Mouse (Mus musculus) intestine, embryonic 15.5 days (tissue): ENCODE data around the gene Hrasls. TPM values are rescaled to one million over a fixed set of nuclear protein-coding genes. Genes with fewer than 3 reads are reported as not detected.

Experiments used
- ATAC-seq: fragments of 200-750 bp; cut with Nextera tagmentation; 2 replicates; pipeline ENCODE4 v1.8.0; 2017; ENCODE audit warnings: moderate TSS enrichment, moderate library complexity
- H3K27ac ChIP-seq: fragments of 300-500 bp; sonication (generic); 2 replicates; pipeline ENCODE4 v1.5.1; 2015; ENCODE audit warnings: mild to moderate bottlenecking, inconsistent platforms
- H3K27me3 ChIP-seq: fragments of 300-500 bp; sonication (generic); replicated peaks from 2 replicates; pipeline ENCODE4 v1.6.1; 2015; ENCODE audit warnings: inconsistent platforms
- H3K36me3 ChIP-seq: fragments of 300-500 bp; sonication (generic); 2 replicates; pipeline ENCODE4 v1.6.1; 2015; ENCODE audit warnings: inconsistent platforms
- H3K4me1 ChIP-seq: fragments of 300-500 bp; sonication (generic); replicated peaks from 2 replicates; pipeline ENCODE4 v1.6.1; 2015; ENCODE audit warnings: inconsistent platforms
- H3K4me2 ChIP-seq: fragments of 300-500 bp; sonication (generic); replicated peaks from 2 replicates; pipeline ENCODE4 v1.6.1; 2015; ENCODE audit warnings: mild to moderate bottlenecking, inconsistent platforms
- H3K4me3 ChIP-seq: fragments of 300-500 bp; sonication (generic); replicated peaks from 2 replicates; pipeline ENCODE4 v1.5.1; 2015; ENCODE audit warnings: inconsistent platforms
- H3K9ac ChIP-seq: fragments of 300-500 bp; sonication (generic); 2 replicates; pipeline ENCODE4 v1.6.1; 2015; ENCODE audit warnings: inconsistent platforms
- H3K9me3 ChIP-seq: fragments of 300-500 bp; sonication (generic); 2 replicates; pipeline ENCODE4 v1.6.1; 2016; ENCODE audit warnings: inconsistent platforms
- WGBS: fragments of 180-500 bp; shearing (Covaris S2); methylation state at CpG from one replicate; pipeline ENCODE4 v1.1.7; 2015; 5-methylcytosine and 5-hydroxymethylcytosine counted together
- polyA plus RNA-seq: library from polyadenylated mRNA; unstranded; fragments of >200 nt; fragmentation: Nextera tagmentation; extraction: Ambion mirVana; gene quantifications from 2 replicates; pipeline ENCODE4 v1.2.1, GENCODE M21; 2015

Gene Hrasls
- polyA plus RNA-seq, 1 experiment from 2014 or later, result 0.73 TPM

- H3K4me2 ChIP-seq, result no peak overlapping the region
- H3K9ac ChIP-seq, result no peak overlapping the region
- 0 out of 2 replicates have a peak, but pooled peaks cover 8% of the 10 kb centered on the region for H3K4me1 ChIP-seq
- no peaks in the 10 kb centered on the region for H3K9me3 ChIP-seq
- no peaks in the 10 kb centered on the region for H3K36me3 ChIP-seq
- H3K27ac ChIP-seq, result no peak overlapping the region
- no peak overlapping the region for H3K4me3 ChIP-seq
- H3K27me3 ChIP-seq, result peaks cover 18% of the 10 kb centered on the region
- WGBS, result 61% methylated on average over 7 of the region's 7 CpGs
- no peak for ATAC-seq
Measured at GRCm38 (mm10) chr16:29208841-29209240, 654 bp upstream of the Hrasls start.

GRCm38 (mm10) chr16:29216395-29217295 is 7.2 kb downstream of the Hrasls start:
- Histone ChIP-seq H3K36me3 (no peaks in the 10 kb centered on the region), H3K4me1 (no peaks in the 10 kb centered on the region), H3K4me3 (no peak overlapping the region), H3K27me3 (no peaks in the 10 kb centered on the region), H3K9me3 (no peaks in the 10 kb centered on the region), H3K27ac (no peak overlapping the region), H3K4me2 (no peak overlapping the region), H3K9ac (no peak overlapping the region)
- 79% methylated on average over 5 of the region's 5 CpGs for WGBS
- no peak for ATAC-seq

GRCm38 (mm10) chr16:29235951-29236350 is 26.5 kb downstream of the Hrasls start:
- H3K27ac ChIP-seq, result no peak overlapping the region
- no peaks in the 10 kb centered on the region for H3K4me1 ChIP-seq
- no peak for ATAC-seq
- H3K4me3 ChIP-seq, result no peak overlapping the region
- no peaks in the 10 kb centered on the region for H3K36me3 ChIP-seq
- 81% methylated on average over 5 of the region's 5 CpGs for WGBS
- H3K27me3 ChIP-seq, result no peaks in the 10 kb centered on the region
- no peak overlapping the region for H3K9ac ChIP-seq
- no peaks in the 10 kb centered on the region for H3K9me3 ChIP-seq
- no peak overlapping the region for H3K4me2 ChIP-seq

- Histone ChIP-seq H3K9ac (no peak overlapping the region), H3K4me3 (no peak overlapping the region), H3K4me1 (no peaks in the 10 kb centered on the region), H3K27ac (no peak overlapping the region), H3K36me3 (no peaks in the 10 kb centered on the region), H3K9me3 (no peaks in the 10 kb centered on the region), H3K4me2 (no peak overlapping the region), H3K27me3 (no peaks in the 10 kb centered on the region)
- 66% methylated on average over 4 of the region's 4 CpGs for WGBS
- no peak for ATAC-seq
Measured at GRCm38 (mm10) chr16:29254325-29254724, 44.8 kb downstream of the Hrasls start.

Other genes with a start within 250 kb of the Hrasls start
- not detected in 2 replicates for gene Atp13a5, start 169.0 kb downstream of the Hrasls start, polyA plus RNA-seq